In the genomic region with DNA sequence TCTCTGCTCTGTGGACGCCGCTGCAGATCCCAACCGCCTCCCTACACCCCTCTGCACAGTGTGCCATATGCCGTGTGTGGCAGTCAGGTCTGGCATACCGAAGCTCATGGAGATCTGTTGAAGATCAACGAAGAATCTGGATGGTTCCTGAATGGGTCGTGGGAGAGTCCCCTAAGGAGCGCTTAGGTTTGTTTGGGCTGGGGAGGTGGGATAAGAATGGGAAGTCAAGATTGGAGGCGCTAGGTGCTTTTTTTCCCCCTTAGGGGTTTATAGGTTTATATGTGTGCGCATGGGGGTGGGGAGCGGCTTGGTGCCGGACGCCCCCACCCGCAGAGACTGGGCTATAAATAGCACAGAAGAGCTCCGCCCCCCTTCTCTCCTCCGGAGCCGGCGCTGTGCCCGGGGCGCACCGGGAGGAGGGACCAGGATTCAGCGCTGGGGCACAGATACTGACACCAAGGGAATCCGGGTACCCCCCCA, we compare ENCODE assay signal across 7 mouse cellular contexts. TPM values are rescaled to one million over a fixed set of nuclear protein-coding genes. Genes with fewer than 3 reads are reported as not detected.
DNase-seq lines count a peak whose midpoint lies in the region; ATAC-seq lines count a peak whose summit lies in the region.

A gene (plus strand): TSS at position 409 of the 480 bp plus-strand sequence.

- WGBS in hindbrain, embryonic 15.5 days, result 2% methylated on average over 17 of the region's 23 CpGs
- WGBS in midbrain, embryonic 15.5 days, result under 1% methylated on average over 17 of the region's 23 CpGs

- peak within 1 kb of the TSS; percentile 52 for H3K4me3 ChIP-seq in hindbrain, embryonic 15.5 days
- H3K4me3 ChIP-seq in midbrain, embryonic 15.5 days, result peak within 1 kb of the TSS; percentile 51

- peak within 1 kb of the TSS; percentile 99 for H3K4me2 ChIP-seq in hindbrain, embryonic 15.5 days
- peak within 1 kb of the TSS; percentile 95 for H3K4me2 ChIP-seq in midbrain, embryonic 15.5 days

- peak within 1 kb of the TSS; percentile 75 for H3K27ac ChIP-seq in hindbrain, embryonic 15.5 days (replicated peaks)
- peak within 1 kb of the TSS; percentile 53 for H3K27ac ChIP-seq in midbrain, embryonic 15.5 days

- peak; percentile 77 for DNase-seq in NIH3T3 (ENCODE audit: low read depth)
- peak; percentile 90 for DNase-seq in cerebellum, adult 11 months
- DNase-seq in frontal cortex, postnatal 14 days (ENCODE audit: low spot score in 2 of 2), result peak; percentile 71 to 75
- peak; percentile 76 to 86 for DNase-seq in left cerebral cortex, postnatal 14 days (ENCODE audit: low spot score in 2 of 2)
- DNase-seq in urinary bladder, adult 18-20 months (ENCODE audit: low spot score in 2 of 2), result no peak

- H3K4me1 ChIP-seq in hindbrain, embryonic 15.5 days (replicated peaks), result peaks cover 68% of the 10 kb centered on the region
- H3K4me1 ChIP-seq in midbrain, embryonic 15.5 days, result peaks cover 67% of the 10 kb centered on the region

- H3K9me3 ChIP-seq in hindbrain, embryonic 15.5 days, result no peaks in the 10 kb centered on the region
- H3K9me3 ChIP-seq in midbrain, embryonic 15.5 days, result no peaks in the 10 kb centered on the region

- no peaks in the 10 kb centered on the region for H3K27me3 ChIP-seq in hindbrain, embryonic 15.5 days
- H3K27me3 ChIP-seq in midbrain, embryonic 15.5 days (replicated peaks), result peaks cover 3% of the 10 kb centered on the region; the same call in 1 of the 2 replicates

- H3K36me3 ChIP-seq in hindbrain, embryonic 15.5 days, result no peaks in the 10 kb centered on the region
- H3K36me3 ChIP-seq in midbrain, embryonic 15.5 days (replicated peaks), result no peaks in the 10 kb centered on the region

- peak within 1 kb of the TSS; percentile 70 for H3K9ac ChIP-seq in hindbrain, embryonic 15.5 days
- peak within 1 kb of the TSS; percentile 51 for H3K9ac ChIP-seq in midbrain, embryonic 15.5 days

- no peak for ATAC-seq in hindbrain, embryonic 15.5 days (ENCODE audit: low FRiP score, low read depth)
- no peak for ATAC-seq in midbrain, embryonic 15.5 days (replicated peaks)

- intact Hi-C loops in left cerebral cortex, postnatal 14 days (cut with DNase I), result no loop called here

RNA-seq across cellular contexts. Expression of the gene that starts here (rescaled TPM):
- 16.7 and 19.9 TPM in 2 replicates for polyA plus RNA-seq in hindbrain, embryonic 15.5 days (2015; fragmentation: Nextera tagmentation; extraction: Ambion mirVana)
- total RNA-seq in left cerebral cortex, postnatal 14 days (2021), result 10 to 100 TPM; 69.9 to 72.6 TPM
- polyA plus RNA-seq in midbrain, embryonic 15.5 days (2015; fragmentation: Nextera tagmentation; extraction: Ambion mirVana), result 15.0 and 16.7 TPM in 2 replicates

Comparison
In these comparisons a context has a peak if more than half of its experiments do, and no peak if none do; other contexts are left out.
1. DNase-seq: peak in NIH3T3 (single experiment), cerebellum, adult 11 months (single experiment), frontal cortex, postnatal 14 days (2 of 2) and left cerebral cortex, postnatal 14 days (2 of 2); none in urinary bladder, adult 18-20 months (0 of 2).